Mouse (Mus musculus) erythroid progenitor cell, adult 5-6 weeks (primary cell): ENCODE data around the gene Sept5. TPM values are rescaled to one million over a fixed set of nuclear protein-coding genes. Genes with fewer than 3 reads are reported as not detected.

ENCODE experiments used
- ATAC-seq: replicated peaks from 2 replicates; pipeline ENCODE4 v1.8.0; 2016; ENCODE audit warnings: moderate number of reproducible peaks, mild to moderate bottlenecking, moderate TSS enrichment, inconsistent platforms; ENCODE audit not compliant: poor library complexity, low FRiP score, severe bottlenecking
- total RNA-seq, 2 experiments: library from RNA; stranded (forward) in 1 of 2; stranded (reverse) in 1 of 2; fragments of 150-400 nt in 1 of 2; fragments of 186-747, 209-891 nt in 1 of 2; gene quantifications; 2 replicates each; pipeline versions ENCODE4 v1.2.3 to v1.2.4; 2015 to 2017; ENCODE audit warnings: low replicate concordance in 2 of 2

Gene Sept5
- total RNA-seq, 2 experiments from 2014 or later: 2.1 TPM; not detected in 1

DNA sequence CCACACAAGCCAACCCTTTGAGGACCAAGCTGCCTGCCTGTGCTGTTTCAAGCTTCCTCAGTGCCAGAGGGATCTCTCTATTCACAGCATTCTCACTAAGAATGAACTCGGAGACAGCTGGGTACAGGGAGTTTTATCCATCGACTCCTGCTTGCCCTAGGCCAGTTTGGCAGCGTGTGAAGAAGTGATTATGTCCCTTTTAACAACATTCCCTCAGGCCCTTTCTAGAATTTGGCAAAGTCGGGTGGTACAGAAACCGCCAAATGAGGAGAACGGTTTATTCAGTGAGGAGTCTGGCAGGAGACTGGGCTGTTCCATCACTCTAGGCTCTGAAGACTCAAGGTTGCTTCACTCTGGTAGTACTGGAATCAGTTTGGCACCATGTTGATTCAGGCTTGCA, 9.6 kb downstream of the Sept5 start:
- no peak for ATAC-seq

DNA sequence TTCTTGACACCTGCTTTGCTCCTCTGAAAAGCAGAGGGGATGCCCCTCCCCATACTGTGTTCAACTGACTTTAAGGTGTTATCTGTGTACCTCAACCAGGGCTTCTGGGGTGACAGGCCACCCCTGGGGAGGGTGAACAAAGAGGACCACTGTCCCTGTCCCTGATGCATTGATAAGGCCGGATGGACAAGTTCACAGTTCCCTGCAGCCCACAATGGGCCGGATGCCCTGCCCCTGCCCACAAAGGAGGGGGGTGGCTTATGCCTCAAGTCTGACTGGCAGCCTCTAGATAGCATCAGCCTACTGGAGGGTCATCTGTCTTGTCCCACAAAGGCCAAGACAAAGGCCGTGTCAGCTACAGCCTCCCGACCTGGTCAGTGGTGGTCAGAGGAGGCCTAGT, 10.6 kb downstream of the Sept5 start:
- ATAC-seq: no peak

DNA sequence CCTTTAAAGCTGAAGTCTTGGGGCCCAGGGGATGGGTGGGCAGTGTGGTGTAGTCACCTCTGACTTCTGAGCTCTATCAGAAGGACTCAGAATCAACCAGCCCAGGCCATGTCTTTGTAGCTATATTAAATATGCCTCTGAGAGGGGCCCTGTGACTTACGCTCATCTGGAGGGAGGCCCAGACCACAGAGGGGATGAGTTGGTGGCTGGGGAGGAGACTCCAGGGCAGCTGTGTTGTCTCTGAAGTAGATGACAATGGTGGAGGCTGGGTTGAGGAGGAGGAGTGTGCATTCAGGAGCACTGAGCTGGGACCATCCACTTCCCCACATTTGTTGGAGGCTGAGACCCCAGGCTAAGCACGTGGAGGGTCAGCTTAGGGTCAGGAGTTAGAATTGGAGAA, 11.5 kb downstream of the Sept5 start:
- no peak for ATAC-seq

DNA sequence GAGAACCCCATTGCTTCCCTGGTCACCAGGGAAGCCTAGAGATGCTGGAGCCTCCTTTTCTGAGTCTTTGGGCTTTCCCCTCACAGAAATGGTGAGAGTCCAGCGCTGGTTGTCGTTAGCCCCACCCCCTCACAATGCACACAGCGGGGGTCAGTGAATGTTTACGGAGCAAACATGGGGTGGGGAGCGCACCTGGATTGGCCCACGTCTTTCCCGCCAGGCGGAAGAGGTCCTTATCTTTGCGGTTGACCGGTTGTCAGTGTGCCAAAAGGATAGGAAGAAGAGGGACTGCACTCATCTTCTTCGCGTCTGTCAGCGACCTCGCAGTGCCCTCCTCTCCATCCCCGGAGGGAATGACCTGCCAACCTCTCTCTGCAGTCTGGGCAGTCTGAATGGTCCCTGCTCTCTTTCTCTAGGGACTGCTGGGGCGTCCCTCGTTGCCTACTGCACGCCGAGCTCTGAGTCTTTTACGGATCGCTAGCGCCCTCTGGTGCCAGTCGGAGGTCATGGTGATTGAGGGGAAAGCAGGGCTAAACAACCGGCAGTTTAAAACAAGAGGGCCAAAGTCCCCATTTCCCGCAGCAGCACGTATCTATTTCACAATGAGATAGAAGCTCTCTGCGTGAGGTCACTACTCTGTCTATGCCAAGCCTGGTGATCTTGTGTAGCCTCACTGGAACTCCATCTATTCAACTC, 12.2 kb downstream of the Sept5 start:
- peak; percentile 70 for ATAC-seq

DNA sequence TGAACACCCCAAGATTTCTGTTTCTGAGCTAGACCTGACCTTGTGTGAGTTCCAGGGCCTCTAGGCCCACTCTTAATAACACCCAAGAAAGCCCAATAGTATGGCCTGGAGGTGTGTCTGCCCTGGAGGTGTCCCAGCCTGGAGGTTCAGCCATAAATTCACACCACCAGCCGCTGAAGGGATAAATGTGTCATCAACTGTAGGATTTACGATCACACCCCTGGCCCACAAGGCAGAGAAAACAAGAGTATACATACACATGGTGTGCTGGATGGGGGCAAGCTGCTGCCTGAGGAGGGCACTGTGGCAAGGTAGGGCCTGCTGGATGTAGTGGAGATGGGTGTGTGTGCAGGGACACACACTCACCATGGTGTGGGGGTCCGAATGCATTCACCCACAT, 16.5 kb downstream of the Sept5 start:
- no peak for ATAC-seq

DNA sequence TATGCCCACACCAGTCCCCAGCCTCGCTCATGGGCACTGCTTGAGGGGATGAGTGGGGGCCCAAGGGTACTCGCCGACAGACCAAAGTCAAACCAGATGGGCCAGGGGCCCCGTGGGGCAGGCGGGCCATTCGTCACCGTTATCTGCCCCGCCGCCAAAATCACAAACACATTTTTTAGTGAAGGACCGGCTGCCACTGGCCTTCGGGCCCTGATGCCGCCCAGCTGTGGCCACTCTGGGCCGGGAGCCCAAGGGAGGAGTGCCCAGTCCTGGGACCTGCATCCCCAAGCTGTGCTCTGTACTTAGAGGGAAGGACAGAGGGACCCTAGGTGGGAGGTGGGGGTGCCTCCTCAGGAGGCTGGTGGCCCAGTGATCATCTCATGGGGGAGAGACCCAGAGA, 18.0 kb downstream of the Sept5 start:
- ATAC-seq: no peak

DNA sequence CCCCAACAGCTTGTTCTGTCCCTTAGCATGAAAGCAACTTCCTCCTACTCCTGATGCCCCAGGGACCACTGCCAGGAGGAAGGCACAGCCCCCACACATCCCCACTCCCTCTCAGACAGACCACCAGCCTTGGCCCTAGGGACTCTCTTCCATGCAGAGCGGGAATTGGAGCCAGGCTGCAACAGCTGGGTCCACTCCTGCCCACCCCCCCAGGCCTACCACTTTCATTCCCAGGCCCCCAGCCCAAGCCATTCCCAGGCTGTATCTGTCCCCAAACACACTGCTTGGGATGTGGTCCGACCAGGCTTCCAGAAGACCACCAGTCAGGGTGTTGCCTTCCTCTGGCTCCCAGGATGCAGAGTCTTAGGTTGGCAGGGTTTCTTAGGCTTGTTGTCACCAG, 20.7 kb downstream of the Sept5 start:
- ATAC-seq: no peak

DNA sequence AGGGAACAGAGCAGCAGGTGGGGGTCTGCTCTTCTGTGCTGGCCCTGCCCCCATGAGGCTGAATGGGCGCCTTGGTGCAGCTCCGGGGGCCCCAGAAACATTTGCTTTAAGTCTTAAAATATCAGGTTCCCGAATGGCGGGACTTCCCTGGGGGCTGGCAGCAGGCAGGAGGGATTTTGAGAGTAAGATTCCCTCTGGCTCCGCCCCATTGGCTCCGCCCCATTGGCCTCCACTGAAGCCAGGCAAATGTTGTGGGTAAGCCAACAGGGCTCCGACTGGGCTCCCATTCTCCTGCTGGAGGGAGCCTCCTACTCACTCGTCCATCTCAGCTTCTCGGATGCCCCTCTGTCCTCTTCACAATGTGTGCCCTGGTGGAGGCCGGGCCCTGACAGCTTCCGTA, 21.5 kb downstream of the Sept5 start:
- no peak for ATAC-seq

DNA sequence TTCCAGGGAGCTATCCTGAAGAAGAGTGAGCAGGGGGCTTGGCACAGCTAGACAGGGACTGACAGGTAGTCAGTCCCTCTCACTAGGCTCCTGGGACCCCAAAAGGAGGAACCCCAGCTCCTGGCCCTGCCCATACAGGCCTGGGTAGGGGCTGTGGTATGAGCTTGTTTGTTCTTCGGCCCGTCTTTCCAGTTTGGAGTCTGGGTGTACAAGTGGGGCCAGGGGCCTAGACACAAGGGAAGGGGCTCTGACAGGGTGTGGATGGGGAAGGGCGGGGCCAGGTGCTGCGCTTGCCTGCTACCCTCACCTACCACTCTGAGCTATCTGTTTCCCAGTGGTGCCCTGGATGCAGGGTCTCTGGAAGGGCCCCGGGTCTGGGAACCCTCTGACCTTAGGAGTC, 24.0 kb downstream of the Sept5 start:
- ATAC-seq: no peak

DNA sequence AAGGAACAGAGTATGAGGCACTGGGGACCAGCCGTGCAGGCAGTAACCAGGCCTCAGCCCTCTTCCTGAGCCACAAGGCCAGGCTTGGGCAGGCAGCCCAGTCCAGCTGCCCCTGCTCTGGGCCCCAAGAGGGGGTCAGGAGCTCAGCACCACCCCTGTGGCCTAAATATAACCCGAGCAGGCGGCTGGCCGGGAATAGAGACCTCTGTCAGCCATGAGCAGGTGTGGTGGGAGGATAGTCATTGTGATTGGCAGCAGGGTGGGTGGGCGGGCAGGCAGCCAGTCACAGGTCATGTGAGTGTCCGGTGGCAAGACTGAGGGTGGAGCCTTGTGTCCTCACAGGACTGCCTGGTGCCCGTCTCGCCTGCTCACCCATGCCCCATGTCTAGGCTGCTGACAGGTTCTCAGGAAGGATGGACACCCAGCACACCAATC, 25.5 kb downstream of the Sept5 start:
- ATAC-seq: no peak

DNA sequence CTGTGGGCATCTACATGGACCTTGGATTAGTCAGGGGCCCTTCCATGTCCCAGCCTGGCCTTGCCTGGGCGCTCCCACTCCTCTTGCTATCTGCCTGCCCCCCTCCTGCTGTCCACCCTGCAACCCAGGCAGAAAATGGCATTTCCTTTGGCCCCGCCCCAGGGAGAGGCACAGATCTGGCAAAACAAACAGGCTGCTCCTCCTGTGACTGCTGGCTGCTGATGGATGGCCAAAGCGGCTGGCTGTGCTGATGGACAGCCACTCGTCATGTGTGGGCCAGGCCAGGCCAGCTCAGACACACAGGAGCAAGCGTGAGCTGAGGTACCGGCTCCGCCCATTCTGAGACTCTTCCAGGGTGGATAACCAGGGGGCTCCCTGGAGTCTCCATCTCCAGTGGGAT, 28.3 kb downstream of the Sept5 start:
- no peak for ATAC-seq

DNA sequence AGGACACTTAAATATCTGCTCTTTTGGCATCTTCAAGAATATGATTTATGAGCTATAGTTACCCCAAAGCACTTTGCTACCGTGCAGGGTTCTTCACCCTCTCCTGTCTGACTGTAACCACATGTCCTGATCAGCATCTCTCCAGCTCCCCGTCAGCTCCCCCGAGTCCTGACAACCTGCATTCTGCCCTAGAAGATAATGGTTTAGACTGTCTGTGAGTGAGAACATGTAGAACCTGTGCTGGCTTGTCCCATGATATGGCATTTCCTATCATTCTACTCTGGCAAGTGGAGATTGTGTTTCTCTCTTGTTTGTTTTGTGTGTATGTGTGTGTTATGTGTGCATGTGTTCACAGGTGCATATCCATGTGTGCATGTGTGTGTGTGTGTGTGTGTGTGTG, 31.7 kb downstream of the Sept5 start:
- no peak for ATAC-seq

DNA sequence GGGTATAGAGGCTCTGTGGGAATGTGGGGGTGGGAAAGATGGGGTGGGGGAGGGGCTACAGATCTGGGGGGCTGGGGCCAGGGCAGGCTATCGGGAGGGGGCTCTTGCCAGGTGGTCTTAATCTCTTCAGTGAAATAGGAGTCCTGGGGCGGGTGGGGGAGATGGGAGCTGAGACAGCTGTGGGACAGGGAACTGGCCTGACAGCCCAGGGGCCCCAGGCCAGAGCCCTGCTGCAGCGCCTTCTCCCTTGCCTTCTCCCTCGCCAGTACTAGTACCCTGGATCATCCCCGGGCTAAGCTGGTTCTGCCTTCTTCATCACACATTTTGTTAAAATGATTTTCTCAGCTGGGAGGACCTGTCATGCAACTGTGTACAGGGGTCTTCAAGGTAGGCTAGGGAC, 33.5 kb downstream of the Sept5 start:
- no peak for ATAC-seq

DNA sequence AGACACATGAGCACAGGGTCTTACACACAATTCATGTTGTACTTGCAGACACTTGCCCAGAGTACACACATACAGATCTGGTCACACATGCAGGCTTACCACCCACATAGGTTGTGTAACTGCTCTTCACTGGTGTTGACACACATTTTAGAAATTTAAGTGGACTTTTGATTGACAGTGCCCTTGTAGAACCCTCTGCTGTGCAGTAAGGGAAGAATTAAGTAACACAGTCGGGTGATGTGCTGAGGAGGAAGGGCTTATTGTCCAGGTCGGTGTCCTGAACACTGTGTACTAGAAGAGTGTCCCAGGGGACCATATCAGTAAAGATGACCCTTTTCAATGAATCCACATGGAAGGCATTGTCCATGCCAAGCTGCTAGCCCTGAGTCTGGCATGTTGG, 35.8 kb downstream of the Sept5 start:
- ATAC-seq: no peak

DNA sequence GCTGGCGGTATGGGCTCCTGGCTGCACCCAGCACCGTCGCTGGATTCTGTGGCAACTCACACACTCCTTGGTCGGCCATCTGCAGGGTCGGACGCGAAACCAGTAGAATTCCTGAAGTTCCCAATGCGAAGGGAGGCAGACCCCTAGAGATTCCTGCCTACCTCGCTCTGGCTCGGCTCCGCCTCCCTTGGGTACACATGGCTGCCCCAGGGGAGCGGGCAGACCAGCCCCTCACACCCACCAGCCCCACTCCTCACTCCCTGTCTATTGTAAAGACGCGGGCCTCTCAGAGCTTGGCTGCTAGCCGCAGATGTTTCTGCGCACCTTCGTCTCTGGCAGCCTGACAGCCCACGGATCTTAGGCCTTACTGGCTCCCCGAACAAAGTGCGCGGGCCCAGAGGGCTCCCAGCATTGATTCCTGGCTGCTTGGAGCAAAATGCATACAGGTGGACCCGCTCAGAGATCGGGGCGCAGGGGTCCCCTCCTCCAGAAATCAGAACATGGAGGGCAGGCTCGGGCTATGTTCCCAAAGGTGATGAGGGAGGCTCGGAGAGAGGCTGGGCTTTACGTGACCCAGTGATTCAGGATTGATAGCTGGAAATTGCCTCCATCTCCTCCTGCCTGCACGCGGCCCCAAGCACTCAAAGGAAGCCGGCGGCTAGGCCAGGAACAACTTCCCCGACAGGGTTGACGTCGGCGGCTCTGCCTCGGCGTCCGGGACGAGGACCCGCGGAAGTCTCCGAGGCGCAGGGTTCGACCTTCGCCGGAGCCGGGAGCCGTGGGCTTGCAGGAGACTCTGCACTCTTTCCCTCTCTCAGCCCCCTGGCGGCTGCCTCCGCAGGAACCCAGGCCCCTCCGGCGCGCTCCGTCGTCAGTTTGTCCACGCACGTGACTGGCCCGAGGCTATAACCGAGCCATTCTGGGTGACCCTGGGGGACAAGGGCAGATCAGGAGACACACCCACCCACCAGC, 38.4 kb downstream of the Sept5 start:
- ATAC-seq: no peak

DNA sequence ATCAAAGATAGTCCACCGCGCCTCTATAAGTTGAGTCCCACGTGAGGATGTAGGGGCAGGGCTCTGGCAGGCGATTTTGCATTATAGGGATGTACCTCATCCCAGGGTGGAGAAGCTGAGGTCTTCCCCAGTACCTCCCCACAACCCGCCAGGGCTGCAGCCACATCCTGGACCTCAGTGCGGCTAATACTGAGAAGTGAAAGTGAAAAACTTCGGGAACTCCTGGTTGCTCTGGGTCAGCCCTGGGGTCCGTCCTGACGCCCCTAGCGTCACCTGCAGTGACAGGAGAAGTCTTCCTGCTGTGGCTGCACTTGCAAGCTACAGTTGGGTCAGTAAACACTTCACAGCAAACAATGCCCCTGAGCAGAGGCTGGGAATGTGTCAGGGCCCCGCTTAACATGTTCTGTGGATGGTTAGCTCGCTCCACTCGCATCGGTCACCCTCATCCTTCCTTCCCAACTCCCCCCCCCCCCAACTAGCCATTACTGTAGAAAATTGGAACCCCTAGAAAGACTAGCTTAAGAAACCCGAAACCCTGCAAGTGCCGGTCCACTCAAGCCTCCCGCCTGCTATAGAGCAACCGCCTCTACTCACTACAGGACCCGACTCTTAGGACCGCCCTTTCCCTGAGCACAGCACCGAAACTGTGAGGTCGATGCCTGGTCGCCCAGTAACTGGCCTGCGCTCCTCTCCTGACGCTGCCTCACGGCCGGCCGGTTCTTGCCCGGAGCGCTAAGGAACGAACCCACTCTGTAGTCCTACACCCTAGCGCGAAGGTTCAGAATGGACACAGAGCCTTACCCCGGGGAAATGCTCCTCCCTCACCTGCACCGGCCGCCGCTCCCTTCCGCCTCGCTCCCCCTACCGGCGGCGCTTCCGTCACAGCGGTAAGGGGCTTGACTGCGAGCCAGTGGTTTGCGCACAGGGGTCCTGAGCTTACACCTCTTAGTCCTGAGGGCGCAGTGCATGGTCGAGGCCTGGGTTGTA, 39.7 kb downstream of the Sept5 start, which contains the start of gene Tbx1:
Tbx1 (minus strand) TSS at position 868 of the 987 bp plus-strand sequence.
- no peak for ATAC-seq

DNA sequence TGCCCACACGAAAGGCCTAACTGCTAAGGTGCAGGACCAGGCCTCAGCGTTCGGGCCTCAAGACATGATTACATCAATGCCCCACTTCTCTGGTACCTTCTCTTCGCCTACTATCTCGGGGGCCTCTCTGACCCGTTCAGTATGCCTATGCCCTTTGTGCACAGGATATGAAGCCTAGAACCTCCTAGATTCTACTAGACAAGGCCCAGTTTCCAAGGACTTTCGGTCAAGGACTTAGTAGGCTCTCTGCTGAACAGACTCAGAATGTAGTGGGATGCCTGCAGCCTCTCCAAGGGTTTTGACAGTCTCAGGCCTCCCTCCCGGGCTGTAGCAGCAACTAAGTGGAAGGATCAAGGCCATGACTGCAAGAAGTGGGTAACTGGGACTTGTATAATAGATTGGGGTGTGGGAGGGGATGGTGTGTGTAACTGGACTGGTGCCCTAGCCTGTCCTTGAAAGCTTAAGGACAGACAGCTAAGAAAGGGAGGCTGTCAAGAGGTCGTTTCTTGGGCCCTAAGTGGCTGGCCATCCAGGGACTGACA, 40.6 kb downstream of the Sept5 start:
- ATAC-seq: no peak

DNA sequence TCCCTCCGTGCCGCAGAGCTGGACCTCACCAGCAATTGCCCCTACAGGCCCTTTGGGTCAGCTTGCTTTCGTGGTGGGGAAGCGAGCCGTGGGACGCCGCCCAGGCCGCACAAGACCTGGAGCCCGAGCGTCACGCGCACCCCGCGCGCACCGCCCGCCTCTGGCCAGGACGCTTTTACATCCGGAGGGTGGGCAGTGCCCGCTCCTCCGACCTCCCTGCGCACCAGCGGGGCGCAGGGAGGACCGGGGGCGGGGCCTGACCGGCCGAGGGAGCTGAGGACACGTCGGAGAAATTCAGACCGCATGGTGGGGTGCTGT, 41.1 kb downstream of the Sept5 start:
- ATAC-seq: no peak

DNA sequence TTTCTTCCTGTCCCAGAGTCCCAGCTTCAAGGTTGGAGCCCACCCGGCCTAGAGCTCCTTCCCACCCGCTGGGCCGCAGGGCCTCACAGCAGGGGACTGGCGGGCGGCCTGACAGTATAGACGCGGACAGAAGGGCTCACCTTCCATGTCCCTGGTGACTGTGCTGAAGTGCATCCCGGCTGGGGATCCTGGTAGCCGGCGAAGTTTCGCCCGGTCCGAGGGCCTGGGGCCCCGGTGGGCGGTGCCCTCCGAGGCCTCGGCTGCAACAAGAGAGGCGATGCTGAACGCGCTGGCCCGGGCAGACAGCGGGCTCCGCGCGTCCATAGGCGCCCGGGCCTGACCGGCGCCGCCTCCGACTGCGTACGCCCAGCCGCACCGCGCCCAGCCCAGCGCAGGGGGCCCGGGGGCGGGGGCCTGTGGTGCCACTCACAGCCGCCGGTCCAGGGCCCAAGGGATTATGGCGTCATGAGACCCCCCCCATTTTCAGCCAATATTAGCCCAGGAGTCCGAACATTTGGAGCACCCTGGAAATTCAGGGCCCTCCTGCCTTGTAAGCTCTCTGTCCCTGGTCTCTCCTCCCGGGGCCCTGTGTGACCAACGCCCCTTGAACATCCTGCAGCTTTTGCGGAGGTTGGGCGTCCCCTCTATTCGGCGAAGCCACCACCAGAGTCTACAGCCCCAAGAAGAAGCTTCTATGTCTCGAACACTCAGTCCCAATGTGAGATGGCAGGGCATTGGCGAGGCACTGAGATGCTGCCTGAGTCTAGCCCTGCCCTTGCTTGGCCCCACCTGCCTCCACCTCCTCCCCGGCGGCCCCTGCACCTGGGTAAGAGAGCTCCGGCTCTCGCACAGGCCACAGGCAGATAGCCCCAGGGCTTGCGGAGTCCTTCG, 41.7 kb downstream of the Sept5 start:
- ATAC-seq: no peak
